Mouse (Mus musculus) kidney, adult 2 months (tissue): ENCODE measurements around the gene Zic1.

Experiments
- CTCF ChIP-seq: fragments of 200-500 bp; conservative IDR thresholded peaks from 2 replicates; pipeline ENCODE4 v1.5.1; 2011; ENCODE audit warnings: low read depth, mild to moderate bottlenecking, control low read depth, low read length, moderate library complexity, mixed read lengths; ENCODE audit not compliant: insufficient read depth, insufficient read length
- POLR2A ChIP-seq: fragments of 200-500 bp; IDR thresholded peaks from one replicate; pipeline ENCODE4 v1.6.1; 2011; ENCODE audit warnings: low read depth, low read length, control low read depth

GRCm38 (mm10) chr9:91383441-91384135 lies 18.0 kb upstream of the Zic1 start:
- no peak for TF ChIP-seq CTCF
- no peak for TF ChIP-seq POLR2A
